Mouse (Mus musculus): ENCODE measurements around the gene Rhot2. TPM values are rescaled to one million over a fixed set of nuclear protein-coding genes. Genes with fewer than 3 reads are reported as not detected.

Rhot2 gene
- polyA plus RNA-seq, 1 experiment from 2014 or later = 10.7 TPM

DNA sequence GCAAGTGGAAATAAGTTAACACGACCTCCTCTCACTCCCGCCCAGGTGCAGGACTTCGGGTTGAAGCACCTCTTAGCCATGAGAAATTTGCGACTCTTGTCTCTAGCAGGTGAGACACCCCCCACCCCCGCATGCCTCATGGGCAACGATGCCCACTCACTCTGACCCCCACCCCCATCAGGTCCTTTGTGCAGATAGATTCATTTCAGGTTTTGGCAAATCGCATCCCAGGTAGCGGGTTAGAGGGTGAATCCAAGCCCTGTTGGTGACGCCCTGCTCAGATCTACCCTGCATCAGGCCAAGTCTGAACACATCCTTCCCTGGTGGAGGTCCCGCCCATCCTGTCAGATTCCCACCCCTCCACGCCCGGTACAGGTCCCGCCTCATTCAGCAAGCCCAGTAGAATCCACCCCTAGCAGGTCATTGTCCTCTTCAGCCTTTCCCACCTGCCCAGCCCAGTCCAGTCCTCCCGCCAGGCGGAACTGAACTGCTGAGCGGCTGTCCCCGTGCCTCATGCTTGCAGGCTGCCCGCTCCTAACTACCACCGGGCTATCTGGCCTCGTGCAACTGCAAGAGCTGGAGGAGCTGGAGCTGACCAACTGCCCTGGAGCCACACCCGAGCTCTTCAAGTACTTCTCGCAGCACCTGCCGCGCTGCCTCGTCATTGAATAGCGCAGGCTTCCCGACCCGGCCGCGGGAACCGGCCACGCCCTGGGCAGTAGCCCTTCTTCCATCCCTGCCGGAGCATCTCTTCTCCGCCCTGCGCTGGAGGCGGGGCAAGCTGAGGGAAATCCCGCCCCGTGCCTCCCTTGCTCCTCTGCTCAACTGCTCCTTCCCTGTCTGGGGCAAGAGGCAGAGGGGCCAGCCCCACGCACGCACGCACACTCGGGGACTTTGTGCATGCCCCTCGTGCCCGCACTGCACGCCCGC lies 25.5 kb downstream of the Rhot2 start:
- ATAC-seq (ENCODE audit: low FRiP score, low TSS enrichment) = peak; percentile 28

DNA sequence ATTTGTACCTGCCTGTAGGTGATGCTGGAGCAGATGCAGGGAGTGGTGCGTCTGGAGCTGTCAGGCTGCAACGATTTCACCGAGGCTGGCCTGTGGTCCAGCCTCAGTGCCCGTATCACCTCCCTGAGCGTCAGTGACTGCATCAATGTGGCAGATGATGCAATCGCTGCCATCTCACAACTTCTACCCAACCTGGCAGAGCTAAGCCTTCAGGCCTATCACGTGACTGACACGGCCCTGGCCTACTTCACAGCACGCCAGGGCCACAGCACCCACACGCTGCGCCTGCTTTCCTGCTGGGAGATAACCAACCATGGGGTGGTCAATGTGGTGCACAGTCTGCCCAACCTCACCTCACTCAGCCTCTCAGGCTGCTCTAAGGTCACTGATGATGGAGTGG lies 27.0 kb downstream of the Rhot2 start:
- Histone ChIP-seq H3K9ac (ENCODE audit: low read length) (no peak overlapping the region), H3K27ac (replicated peaks) (no peak overlapping the region), H3K9me3 (ENCODE audit: control insufficient read depth, low read length) (no peaks in the 10 kb centered on the region), H3K4me1 (replicated peaks; ENCODE audit: control insufficient read depth, insufficient read depth) (no peaks in the 10 kb centered on the region), H3K36me3 (ENCODE audit: control insufficient read depth, insufficient read depth, low read length) (no peaks in the 10 kb centered on the region), H3K4me3 (ENCODE audit: low read depth, low read length) (no peak overlapping the region), H3K27me3 (ENCODE audit: control insufficient read depth, insufficient read depth, low read length) (no peaks in the 10 kb centered on the region), H3K4me2 (replicated peaks; ENCODE audit: low read depth) (no peak overlapping the region)
- no peak for ATAC-seq (ENCODE audit: low FRiP score, low TSS enrichment)
- no peak for DNase-seq (ENCODE audit: low spot score)
- WGBS = 79% methylated on average over 11 of the region's 11 CpGs
- no peak for TF ChIP-seq EP300 (optimal IDR thresholded peaks at IDR 0.05)
- TF ChIP-seq CTCF (IDR thresholded peaks at IDR 0.05; ENCODE audit: low read depth) = no peak

More for the DNA sequence above, 25.5 kb downstream of the Rhot2 start:
- no peaks in the 10 kb centered on the region for H3K27me3 ChIP-seq (ENCODE audit: control insufficient read depth, insufficient read depth, low read length)
- TF ChIP-seq CTCF (IDR thresholded peaks at IDR 0.05; ENCODE audit: low read depth) = no peak
- TF ChIP-seq EP300 (optimal IDR thresholded peaks at IDR 0.05) = no peak
- no peak overlapping the region for H3K27ac ChIP-seq (replicated peaks)
- WGBS = 8% methylated on average over 39 of the region's 46 CpGs
- no peak overlapping the region for H3K9ac ChIP-seq (ENCODE audit: low read length)
- no peaks in the 10 kb centered on the region for H3K9me3 ChIP-seq (ENCODE audit: control insufficient read depth, low read length)
- no peak for DNase-seq (ENCODE audit: low spot score)
- H3K4me3 ChIP-seq (ENCODE audit: low read depth, low read length) = 0 out of 2 replicates have a peak overlapping the region, but pooled peaks have one; percentile 6
- peak overlapping the region; percentile 42; the same call in 1 of the 2 replicates for H3K4me2 ChIP-seq (replicated peaks; ENCODE audit: low read depth)
- no peaks in the 10 kb centered on the region for H3K36me3 ChIP-seq (ENCODE audit: control insufficient read depth, insufficient read depth, low read length)
- H3K4me1 ChIP-seq (replicated peaks; ENCODE audit: control insufficient read depth, insufficient read depth) = peaks cover 3% of the 10 kb centered on the region

DNA sequence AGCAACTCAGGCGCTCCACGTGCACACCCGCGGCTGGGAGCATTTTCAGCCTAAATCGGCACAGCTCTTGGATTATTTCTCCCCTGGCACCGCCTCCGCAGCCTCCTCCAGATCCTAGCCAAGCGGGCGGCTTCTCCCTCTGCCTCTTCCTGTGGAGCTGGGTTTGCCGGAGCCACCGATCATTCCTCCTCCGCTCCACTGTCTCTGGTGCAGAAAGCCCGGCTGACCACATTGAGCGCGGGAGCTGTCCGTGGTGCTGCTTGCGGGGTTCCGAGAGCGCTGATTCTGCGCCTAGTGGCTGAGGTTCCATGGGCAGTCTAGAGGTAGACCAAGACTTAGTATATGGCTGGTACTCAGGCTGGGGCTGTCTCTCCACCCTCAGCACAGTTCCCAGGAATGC lies 31.2 kb downstream of the Rhot2 start:
- no peak overlapping the region for H3K27ac ChIP-seq (replicated peaks)
- H3K4me2 ChIP-seq (replicated peaks; ENCODE audit: low read depth) = no peak overlapping the region
- H3K4me1 ChIP-seq (replicated peaks; ENCODE audit: control insufficient read depth, insufficient read depth) = no peaks in the 10 kb centered on the region
- ATAC-seq (ENCODE audit: low FRiP score, low TSS enrichment) (peak; percentile 69), DNase-seq (ENCODE audit: low spot score) (peak; percentile 93)
- H3K9ac ChIP-seq (ENCODE audit: low read length) = no peak overlapping the region
- 0 out of 2 replicates have a peak, but pooled peaks cover 2% of the 10 kb centered on the region for H3K27me3 ChIP-seq (ENCODE audit: control insufficient read depth, insufficient read depth, low read length)
- no peak overlapping the region for H3K4me3 ChIP-seq (ENCODE audit: low read depth, low read length)
- H3K9me3 ChIP-seq (ENCODE audit: control insufficient read depth, low read length) = no peaks in the 10 kb centered on the region
- WGBS = 4% methylated on average over 20 of the region's 20 CpGs
- no peaks in the 10 kb centered on the region for H3K36me3 ChIP-seq (ENCODE audit: control insufficient read depth, insufficient read depth, low read length)
- TF ChIP-seq CTCF (IDR thresholded peaks at IDR 0.05; ENCODE audit: low read depth) = peak; percentile 80
- no peak for TF ChIP-seq EP300 (optimal IDR thresholded peaks at IDR 0.05)

DNA sequence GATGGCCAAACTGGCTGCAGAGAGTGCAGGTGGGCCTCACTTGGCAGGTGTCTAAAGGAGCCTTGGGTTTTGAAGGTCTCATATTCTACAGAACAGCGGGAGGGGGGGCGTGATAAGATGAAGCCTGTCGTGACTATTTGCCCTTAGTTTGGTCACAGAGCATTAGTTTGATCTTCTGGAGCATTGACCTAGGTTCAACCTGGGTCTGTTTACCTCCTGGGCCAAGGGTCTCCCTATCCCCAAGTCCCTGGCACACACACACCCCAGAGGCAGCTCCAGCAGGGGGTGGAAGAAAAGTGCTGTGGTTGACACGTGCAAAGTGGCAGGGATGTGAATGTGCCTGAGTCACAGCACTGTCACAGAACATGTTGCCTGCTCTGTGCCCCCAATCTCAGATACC lies 33.8 kb downstream of the Rhot2 start:
- H3K4me1 ChIP-seq (replicated peaks; ENCODE audit: control insufficient read depth, insufficient read depth) = no peaks in the 10 kb centered on the region
- no peak overlapping the region for H3K4me3 ChIP-seq (ENCODE audit: low read depth, low read length)
- no peak overlapping the region for H3K27ac ChIP-seq (replicated peaks)
- no peaks in the 10 kb centered on the region for H3K36me3 ChIP-seq (ENCODE audit: control insufficient read depth, insufficient read depth, low read length)
- TF ChIP-seq CTCF (IDR thresholded peaks at IDR 0.05; ENCODE audit: low read depth) (no peak), EP300 (optimal IDR thresholded peaks at IDR 0.05) (no peak)
- DNase-seq (ENCODE audit: low spot score) = no peak
- 64% methylated on average over 4 of the region's 4 CpGs for WGBS
- 0 out of 2 replicates have a peak, but pooled peaks cover 2% of the 10 kb centered on the region for H3K27me3 ChIP-seq (ENCODE audit: control insufficient read depth, insufficient read depth, low read length)
- ATAC-seq (ENCODE audit: low FRiP score, low TSS enrichment) = no peak
- no peak overlapping the region for H3K9ac ChIP-seq (ENCODE audit: low read length)
- H3K4me2 ChIP-seq (replicated peaks; ENCODE audit: low read depth) = no peak overlapping the region
- no peaks in the 10 kb centered on the region for H3K9me3 ChIP-seq (ENCODE audit: control insufficient read depth, low read length)

GRCm38 (mm10) chr17:25809606-25810340 lies 34.9 kb downstream of the Rhot2 start:
- no peaks in the 10 kb centered on the region for H3K4me1 ChIP-seq (replicated peaks; ENCODE audit: control insufficient read depth, insufficient read depth)
- 0 out of 2 replicates have a peak, but pooled peaks cover 2% of the 10 kb centered on the region for H3K27me3 ChIP-seq (ENCODE audit: control insufficient read depth, insufficient read depth, low read length)
- peak overlapping the region; percentile 52 for H3K4me3 ChIP-seq (ENCODE audit: low read depth, low read length)
- H3K9ac ChIP-seq (ENCODE audit: low read length) = peak overlapping the region; percentile 53
- no peaks in the 10 kb centered on the region for H3K9me3 ChIP-seq (ENCODE audit: control insufficient read depth, low read length)
- no peaks in the 10 kb centered on the region for H3K36me3 ChIP-seq (ENCODE audit: control insufficient read depth, insufficient read depth, low read length)
- H3K27ac ChIP-seq (replicated peaks) = no peak overlapping the region
- 11% methylated on average over 24 of the region's 25 CpGs for WGBS
- peak; percentile 22 for DNase-seq (ENCODE audit: low spot score)
- TF ChIP-seq EP300 (optimal IDR thresholded peaks at IDR 0.05) (no peak), CTCF (IDR thresholded peaks at IDR 0.05; ENCODE audit: low read depth) (no peak)
- peak; percentile 47; the same call in 1 of the 2 replicates for ATAC-seq (ENCODE audit: low FRiP score, low TSS enrichment)
- H3K4me2 ChIP-seq (replicated peaks; ENCODE audit: low read depth) = peak overlapping the region; percentile 84
